Mouse (Mus musculus): ENCODE measurements around the gene Cldn7.
A peak's percentile ranks its signal among the peaks of the same experiment; 100 is the strongest.
"Not testable (repeated sequence)": the region's sequence is repeated elsewhere in the genome, so short reads cannot be mapped to it uniquely, and the experiment has no call there.

Gene Cldn7

GRCm38 (mm10) chr11:69955618-69956017, 9.0 kb upstream of the Cldn7 start:
- not testable (repeated sequence) for DNase-seq (ENCODE audit: low read depth, low spot score)

GRCm38 (mm10) chr11:69956218-69956617, 8.4 kb upstream of the Cldn7 start:
- DNase-seq (ENCODE audit: low read depth, low spot score), result no peak

- DNase-seq (ENCODE audit: low read depth, low spot score), result no peak
Observed at GRCm38 (mm10) chr11:69960616-69961015, 4.0 kb upstream of the Cldn7 start.

GRCm38 (mm10) chr11:69961841-69962240, 2.7 kb upstream of the Cldn7 start:
- no peak for DNase-seq (ENCODE audit: low read depth, low spot score)

- DNase-seq (ENCODE audit: low read depth, low spot score), result no peak
Observed at GRCm38 (mm10) chr11:69965271-69966005, 859 bp downstream of the Cldn7 start.

GRCm38 (mm10) chr11:69966006-69966859, 1.7 kb downstream of the Cldn7 start:
- no peak for DNase-seq (ENCODE audit: low read depth, low spot score)

GRCm38 (mm10) chr11:69966860-69967517, 2.4 kb downstream of the Cldn7 start:
- no peak for DNase-seq (ENCODE audit: low read depth, low spot score)

GRCm38 (mm10) chr11:69968793-69969192, 4.2 kb downstream of the Cldn7 start:
- DNase-seq (ENCODE audit: low read depth, low spot score), result no peak

- no peak for DNase-seq (ENCODE audit: low read depth, low spot score)
Observed at GRCm38 (mm10) chr11:69970222-69970621, 5.6 kb downstream of the Cldn7 start.

GRCm38 (mm10) chr11:69970775-69971174, 6.2 kb downstream of the Cldn7 start:
- DNase-seq (ENCODE audit: low read depth, low spot score), result no peak

- no peak for DNase-seq (ENCODE audit: low read depth, low spot score)
Observed at GRCm38 (mm10) chr11:69974907-69975306, 10.3 kb downstream of the Cldn7 start.

GRCm38 (mm10) chr11:69976271-69976670, 11.7 kb downstream of the Cldn7 start:
- DNase-seq (ENCODE audit: low read depth, low spot score), result no peak

- no peak for DNase-seq (ENCODE audit: low read depth, low spot score)
Observed at GRCm38 (mm10) chr11:69979827-69980195, 15.2 kb downstream of the Cldn7 start.

- DNase-seq (ENCODE audit: low read depth, low spot score), result peak; percentile 100
Observed at GRCm38 (mm10) chr11:69980196-69981140, 15.9 kb downstream of the Cldn7 start.

GRCm38 (mm10) chr11:69981141-69981762, 16.7 kb downstream of the Cldn7 start, which contains the start of gene Ctdnep1:
Ctdnep1 (plus strand) TSS chr11:69981156.
- no peak for DNase-seq (ENCODE audit: low read depth, low spot score)

GRCm38 (mm10) chr11:69982225-69982624, 17.6 kb downstream of the Cldn7 start, which contains the start of gene Elp5:
Elp5 (minus strand) TSS chr11:69982517.
- no peak for DNase-seq (ENCODE audit: low read depth, low spot score)

- no peak for DNase-seq (ENCODE audit: low read depth, low spot score)
Observed at GRCm38 (mm10) chr11:69982877-69983276, 18.3 kb downstream of the Cldn7 start.

- no peak for DNase-seq (ENCODE audit: low read depth, low spot score)
Observed at GRCm38 (mm10) chr11:69983377-69983776, 18.8 kb downstream of the Cldn7 start.

GRCm38 (mm10) chr11:69984431-69984830, 19.9 kb downstream of the Cldn7 start:
- DNase-seq (ENCODE audit: low read depth, low spot score), result no peak

GRCm38 (mm10) chr11:69989949-69990348, 25.4 kb downstream of the Cldn7 start:
- no peak for DNase-seq (ENCODE audit: low read depth, low spot score)
